Mouse (Mus musculus) cortical plate, adult 2 months (tissue): ENCODE results near the gene Gm45140.

Experiments used
- CTCF ChIP-seq: fragments of 200-500 bp; IDR thresholded peaks from 2 replicates; pipeline ENCODE4 v1.5.1; 2011; ENCODE audit warnings: mild to moderate bottlenecking, control low read depth, low read length; ENCODE audit not compliant: insufficient read depth; ENCODE audit errors: extremely low read depth
- POLR2A ChIP-seq: fragments of 200-500 bp; IDR thresholded peaks from 2 replicates; pipeline ENCODE4 v1.6.1; 2011; ENCODE audit warnings: mild to moderate bottlenecking, low read length, control low read depth; ENCODE audit not compliant: insufficient read depth; ENCODE audit errors: extremely low read depth

DNA sequence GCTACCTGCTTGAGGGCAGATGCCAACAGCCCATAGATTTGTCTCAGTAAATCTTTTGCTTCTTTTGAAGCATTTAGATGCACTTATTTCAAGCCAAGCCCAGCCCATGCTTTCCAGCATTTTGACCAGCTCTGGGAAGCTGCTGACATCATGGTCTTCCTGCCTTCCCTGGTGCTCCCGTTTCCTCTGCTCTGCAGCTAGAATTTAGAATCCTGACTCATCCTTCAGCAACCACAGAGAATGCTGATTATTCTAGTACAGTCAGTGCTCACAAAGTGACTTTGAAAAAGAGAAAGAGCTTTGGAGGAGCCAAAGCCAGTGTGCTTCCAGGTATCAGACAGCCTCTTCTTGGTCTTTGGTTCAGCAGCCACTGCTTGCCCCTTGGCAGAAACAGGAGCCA is 21.5 kb upstream of the Gm45140 start:
- TF ChIP-seq CTCF (no peak), POLR2A (0 out of 2 replicates have a peak, but pooled peaks have one; percentile 19)
